Mouse (Mus musculus) kidney, postnatal 0 days (tissue): ENCODE data around the gene Camk1d. TPM values are rescaled to one million over a fixed set of nuclear protein-coding genes. Genes with fewer than 3 reads are reported as not detected.
A peak's percentile ranks its signal among the peaks of the same experiment; 100 is the strongest.
"Not testable (repeated sequence)": the region's sequence is repeated elsewhere in the genome, so short reads cannot be mapped to it uniquely, and the experiment has no call there.

Experiments used
- ATAC-seq: fragments of 200-750 bp; cut with Nextera tagmentation; replicated peaks from 2 replicates; pipeline ENCODE4 v1.8.0; 2017; ENCODE audit warnings: low read depth, moderate number of reproducible peaks, moderate TSS enrichment, moderate library complexity; ENCODE audit not compliant: low FRiP score
- DNase-seq: peaks from one replicate; pipeline ENCODE4 v3.0.0-alpha.2; 2016; ENCODE audit warnings: low spot score
- H3K27ac ChIP-seq: fragments of 300-500 bp; sonication (generic); 2 replicates; pipeline ENCODE4 v1.5.1; 2014; ENCODE audit warnings: mild to moderate bottlenecking
- H3K27me3 ChIP-seq: fragments of 300-500 bp; sonication (generic); 2 replicates; pipeline ENCODE4 v1.6.1; 2014; ENCODE audit warnings: low read length, mixed read lengths; ENCODE audit not compliant: insufficient read depth
- H3K36me3 ChIP-seq: fragments of 300-500 bp; sonication (generic); 2 replicates; pipeline ENCODE4 v1.6.1; 2014; ENCODE audit warnings: low read length, mixed read lengths; ENCODE audit not compliant: insufficient read depth
- H3K4me1 ChIP-seq: fragments of 300-500 bp; sonication (generic); replicated peaks from 2 replicates; pipeline ENCODE4 v1.6.1; 2014; ENCODE audit warnings: antibody characterized with exemption, low read length, mixed read lengths; ENCODE audit not compliant: insufficient read depth
- H3K4me2 ChIP-seq: fragments of 300-500 bp; sonication (generic); 2 replicates; pipeline ENCODE4 v1.6.1; 2014; ENCODE audit warnings: mild to moderate bottlenecking, low read length, moderate library complexity, mixed read lengths
- H3K4me3 ChIP-seq: fragments of 300-500 bp; sonication (generic); replicated peaks from 2 replicates; pipeline ENCODE4 v1.5.1; 2014; ENCODE audit warnings: low read depth, low read length
- H3K9ac ChIP-seq: fragments of 300-500 bp; sonication (generic); 2 replicates; pipeline ENCODE4 v1.6.1; 2014; ENCODE audit warnings: low read depth, low read length
- H3K9me3 ChIP-seq: fragments of 300-500 bp; sonication (generic); replicated peaks from 2 replicates; pipeline ENCODE4 v1.6.1; 2016; ENCODE audit warnings: low read length, inconsistent platforms, mixed read lengths
- CTCF ChIP-seq: IDR thresholded peaks from 2 replicates; pipeline ENCODE4 v1.5.1; 2016; ENCODE audit warnings: antibody characterized with exemption, low read depth, mild to moderate bottlenecking, moderate library complexity
- WGBS: fragments of 180-500 bp; shearing (Covaris S2); extraction: QIAGEN DNeasy Blood & Tissue Kit; methylation state at CpG from one replicate; pipeline ENCODE4 v1.1.7; 2014; 5-methylcytosine and 5-hydroxymethylcytosine counted together
- polyA plus RNA-seq: library from polyadenylated mRNA; unstranded; fragments of >200 nt; fragmentation: Nextera tagmentation; extraction: Ambion mirVana; gene quantifications from 2 replicates; pipeline ENCODE4 v1.2.1, GENCODE M21; 2015

Gene Camk1d
- polyA plus RNA-seq, 1 experiment from 2014 or later, result 1.5 TPM

- H3K4me1 ChIP-seq, result no peaks in the 10 kb centered on the region
- H3K36me3 ChIP-seq, result no peaks in the 10 kb centered on the region
- no peaks in the 10 kb centered on the region for H3K9me3 ChIP-seq
- H3K27ac ChIP-seq, result no peak overlapping the region
- ATAC-seq (no peak), DNase-seq (no peak)
- H3K4me2 ChIP-seq, result no peak overlapping the region
- TF ChIP-seq CTCF, result no peak
- no peak overlapping the region for H3K9ac ChIP-seq
- H3K4me3 ChIP-seq, result no peak overlapping the region
- H3K27me3 ChIP-seq, result no peaks in the 10 kb centered on the region
- WGBS, result 87% methylated on average over 3 of the region's 3 CpGs
Observed at GRCm38 (mm10) chr2:5605849-5606248, 108.5 kb downstream of the Camk1d start.

GRCm38 (mm10) chr2:5602044-5602443, 112.3 kb downstream of the Camk1d start:
- 79% methylated on average over 1 of the region's 1 CpGs for WGBS
- H3K4me1 ChIP-seq, result no peaks in the 10 kb centered on the region
- no peaks in the 10 kb centered on the region for H3K27me3 ChIP-seq
- H3K4me2 ChIP-seq, result no peak overlapping the region
- no peaks in the 10 kb centered on the region for H3K9me3 ChIP-seq
- DNase-seq, result no peak
- no peaks in the 10 kb centered on the region for H3K36me3 ChIP-seq
- H3K27ac ChIP-seq, result no peak overlapping the region
- TF ChIP-seq CTCF, result no peak
- no peak overlapping the region for H3K9ac ChIP-seq
- no peak overlapping the region for H3K4me3 ChIP-seq
- no peak for ATAC-seq

DNA sequence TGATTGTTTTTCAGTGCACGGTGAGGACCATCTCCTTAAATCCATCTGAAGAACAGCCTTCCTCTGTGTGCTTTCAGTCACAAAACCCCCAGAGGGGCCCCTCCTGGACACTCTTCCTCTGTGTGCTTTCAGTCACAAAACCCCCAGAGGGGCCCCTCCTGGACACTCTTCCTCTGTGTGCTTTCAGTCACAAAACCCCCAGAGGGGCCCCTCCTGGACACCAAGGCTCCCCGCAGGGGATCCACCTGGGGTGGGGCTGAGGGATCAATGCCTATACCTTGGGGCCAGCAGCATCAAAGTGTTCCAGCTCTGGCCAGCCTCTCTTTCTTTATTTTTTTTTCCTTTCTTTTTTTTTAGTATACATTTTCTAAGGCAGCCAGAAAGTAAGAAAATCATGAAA, 113.1 kb downstream of the Camk1d start:
- H3K9me3 ChIP-seq, H3K27ac ChIP-seq, H3K4me3 ChIP-seq, H3K4me1 ChIP-seq, DNase-seq, H3K27me3 ChIP-seq, H3K9ac ChIP-seq, H3K4me2 ChIP-seq, H3K36me3 ChIP-seq: not testable (repeated sequence)
- 4% methylated on average over 2 of the region's 2 CpGs for WGBS
- 0 out of 2 replicates have a peak, but pooled peaks have one; percentile 36 for ATAC-seq

DNA sequence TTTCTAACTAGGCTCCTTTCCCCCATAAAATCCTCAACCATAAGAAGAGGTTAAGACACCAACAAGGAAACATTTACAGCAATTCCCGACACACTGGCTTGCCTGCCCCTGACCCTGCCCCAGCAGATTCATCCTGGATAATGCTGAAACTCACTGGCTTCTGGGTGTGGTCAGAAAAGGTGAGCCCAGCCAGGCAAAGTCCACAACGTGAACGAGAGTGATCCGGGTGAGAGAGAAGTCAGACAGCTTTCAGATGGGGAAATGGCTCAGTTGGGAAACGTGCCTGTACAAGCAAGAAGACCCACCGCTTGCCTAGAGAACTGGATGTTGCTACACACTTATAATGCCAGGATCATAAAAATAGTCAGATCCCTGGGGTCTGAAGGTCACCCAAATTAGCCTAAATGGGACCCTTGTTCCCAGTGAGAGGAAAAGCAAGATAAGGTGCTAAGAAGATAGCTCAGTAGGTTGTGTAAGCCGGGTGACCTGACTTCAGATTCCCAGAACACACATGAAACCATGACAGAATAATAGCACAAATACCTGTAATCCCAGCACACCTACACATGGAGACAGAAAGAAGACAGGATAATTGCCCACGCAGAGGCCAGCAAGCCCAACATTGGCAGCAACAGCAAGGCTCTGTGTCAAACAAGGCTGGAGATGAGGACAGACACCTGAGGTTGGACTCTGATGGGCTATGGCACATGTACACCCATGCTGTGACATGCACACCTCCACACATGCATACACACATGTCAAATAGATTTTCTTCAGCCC, 113.9 kb downstream of the Camk1d start:
- no peak for DNase-seq
- H3K4me2 ChIP-seq, result no peak overlapping the region
- no peaks in the 10 kb centered on the region for H3K27me3 ChIP-seq
- no peak for ATAC-seq
- WGBS, result 64% methylated on average over 8 of the region's 8 CpGs
- H3K4me1 ChIP-seq, result no peaks in the 10 kb centered on the region
- no peaks in the 10 kb centered on the region for H3K36me3 ChIP-seq
- no peak for TF ChIP-seq CTCF
- H3K9me3 ChIP-seq, result no peaks in the 10 kb centered on the region
- no peak overlapping the region for H3K9ac ChIP-seq
- H3K4me3 ChIP-seq, result no peak overlapping the region
- H3K27ac ChIP-seq, result no peak overlapping the region

DNA sequence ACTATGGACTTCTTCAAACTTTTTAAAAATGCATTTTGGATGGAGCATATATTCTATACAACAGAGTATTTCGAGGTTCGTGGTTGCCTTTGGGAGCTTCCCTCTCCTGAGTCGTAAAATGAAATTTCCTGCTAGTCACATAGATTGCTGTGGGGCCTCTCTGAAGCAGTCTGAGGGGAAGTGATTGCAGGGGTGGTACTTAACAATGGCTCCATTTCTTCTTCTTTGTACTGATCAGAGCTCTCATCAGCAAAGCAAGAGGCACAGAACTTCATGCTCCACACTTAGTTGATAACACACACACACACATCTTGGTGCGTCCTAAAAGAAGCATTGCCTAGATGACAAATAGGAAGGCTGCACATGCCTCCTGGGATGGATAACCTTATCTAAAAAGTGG, 114.6 kb downstream of the Camk1d start:
- no peaks in the 10 kb centered on the region for H3K27me3 ChIP-seq
- H3K4me2 ChIP-seq, result no peak overlapping the region
- no peak for TF ChIP-seq CTCF
- H3K4me1 ChIP-seq, result no peaks in the 10 kb centered on the region
- WGBS, result 32% methylated on average over 4 of the region's 4 CpGs
- no peaks in the 10 kb centered on the region for H3K36me3 ChIP-seq
- H3K9ac ChIP-seq, result no peak overlapping the region
- H3K4me3 ChIP-seq, result no peak overlapping the region
- DNase-seq (no peak), ATAC-seq (no peak)
- no peaks in the 10 kb centered on the region for H3K9me3 ChIP-seq
- H3K27ac ChIP-seq, result no peak overlapping the region

DNA sequence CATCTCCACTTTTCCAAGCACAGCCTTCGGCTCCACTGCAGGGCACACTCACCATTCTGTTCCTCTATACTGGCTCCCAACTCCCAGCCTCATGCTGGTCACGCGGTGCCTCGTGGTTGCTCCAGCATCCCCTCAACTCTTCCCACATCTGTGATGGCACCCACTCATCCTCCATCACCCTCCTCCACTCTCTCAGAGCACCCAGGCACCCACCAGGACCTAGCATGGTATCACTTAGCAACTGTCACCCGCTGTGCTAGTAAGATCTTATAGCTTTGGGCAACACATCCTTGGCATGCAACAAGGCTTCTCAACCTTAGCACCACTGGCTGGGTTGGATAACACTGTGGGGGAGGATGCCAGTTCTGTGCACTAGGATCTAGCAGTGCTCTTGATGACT, 115.8 kb downstream of the Camk1d start:
- Histone ChIP-seq H3K4me3 (no peak overlapping the region), H3K36me3 (no peaks in the 10 kb centered on the region), H3K27ac (no peak overlapping the region), H3K27me3 (no peaks in the 10 kb centered on the region), H3K9me3 (no peaks in the 10 kb centered on the region), H3K4me1 (no peaks in the 10 kb centered on the region), H3K4me2 (no peak overlapping the region), H3K9ac (no peak overlapping the region)
- ATAC-seq, result no peak
- no peak for TF ChIP-seq CTCF
- DNase-seq, result no peak
- 92% methylated on average over 5 of the region's 5 CpGs for WGBS

DNA sequence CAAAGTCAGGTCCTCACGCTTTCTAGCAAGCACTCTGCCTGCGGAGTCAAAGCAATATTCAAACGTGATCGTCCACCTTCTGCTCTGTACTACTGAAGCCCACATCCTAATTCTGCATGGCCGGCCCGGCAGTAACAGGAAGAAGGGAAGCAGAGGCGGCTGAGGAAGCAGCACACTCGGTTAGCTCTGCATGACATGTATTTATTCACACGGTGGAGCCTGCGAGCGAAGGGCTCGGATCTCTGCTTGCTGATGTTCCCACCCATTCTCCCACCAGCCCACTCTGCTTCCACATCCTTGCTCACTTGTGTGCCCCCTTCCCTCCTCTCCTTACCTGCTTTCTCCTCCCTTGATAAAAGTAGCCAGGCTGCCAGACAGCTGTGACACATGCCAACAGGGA, 117.4 kb downstream of the Camk1d start:
- DNase-seq, result peak; percentile 58
- Histone ChIP-seq H3K4me2 (no peak overlapping the region), H3K27me3 (no peaks in the 10 kb centered on the region), H3K4me1 (no peaks in the 10 kb centered on the region), H3K36me3 (no peaks in the 10 kb centered on the region), H3K4me3 (no peak overlapping the region), H3K9me3 (no peaks in the 10 kb centered on the region), H3K9ac (no peak overlapping the region), H3K27ac (no peak overlapping the region)
- ATAC-seq, result no peak
- 24% methylated on average over 12 of the region's 12 CpGs for WGBS
- peak; percentile 33 for TF ChIP-seq CTCF
